Mouse (Mus musculus) midbrain, embryonic 16.5 days (tissue): ENCODE measurements around the gene Map4. TPM values are rescaled to one million over a fixed set of nuclear protein-coding genes. Genes with fewer than 3 reads are reported as not detected.
"Not testable (repeated sequence)": the region's sequence is repeated elsewhere in the genome, so short reads cannot be mapped to it uniquely, and the experiment has no call there.

Source experiments
- ATAC-seq: fragments of 200-750 bp; cut with Nextera tagmentation; 2 replicates; pipeline ENCODE4 v1.8.0; 2017; ENCODE audit warnings: moderate TSS enrichment
- H3K27ac ChIP-seq: fragments of 300-500 bp; sonication (generic); 2 replicates; pipeline ENCODE4 v1.5.1; 2014; ENCODE audit warnings: mild to moderate bottlenecking, low read length, mixed read lengths
- H3K27me3 ChIP-seq: fragments of 300-500 bp; sonication (generic); 2 replicates; pipeline ENCODE4 v1.6.1; 2014; ENCODE audit warnings: low read depth, low read length, mixed read lengths; ENCODE audit not compliant: control insufficient read depth, insufficient read depth
- H3K36me3 ChIP-seq: fragments of 300-500 bp; sonication (generic); 2 replicates; pipeline ENCODE4 v1.6.1; 2014; ENCODE audit warnings: mild to moderate bottlenecking, low read length, moderate library complexity, mixed read lengths; ENCODE audit not compliant: control insufficient read depth, insufficient read depth
- H3K4me1 ChIP-seq: fragments of 300-500 bp; sonication (generic); 2 replicates; pipeline ENCODE4 v1.6.1; 2014; ENCODE audit warnings: mild to moderate bottlenecking, low read length, mixed read lengths; ENCODE audit not compliant: control insufficient read depth, insufficient read depth
- H3K4me2 ChIP-seq: fragments of 300-500 bp; sonication (generic); 2 replicates; pipeline ENCODE4 v1.6.1; 2014; ENCODE audit warnings: mild to moderate bottlenecking, low read length, mixed read lengths
- H3K4me3 ChIP-seq: fragments of 300-500 bp; sonication (generic); 2 replicates; pipeline ENCODE4 v1.5.1; 2014; ENCODE audit warnings: low read depth, mild to moderate bottlenecking, low read length, moderate library complexity, mixed read lengths
- H3K9ac ChIP-seq: fragments of 300-500 bp; sonication (generic); 2 replicates; pipeline ENCODE4 v1.6.1; 2014; ENCODE audit warnings: low read depth, low read length, mixed read lengths
- H3K9me3 ChIP-seq: fragments of 300-500 bp; sonication (generic); replicated peaks from 2 replicates; pipeline ENCODE4 v1.6.1; 2014; ENCODE audit warnings: mild to moderate bottlenecking, low read length, mixed read lengths; ENCODE audit not compliant: control insufficient read depth, poor library complexity, severe bottlenecking
- WGBS: fragments of 180-500 bp; shearing (Covaris S2); extraction: QIAGEN DNeasy Blood & Tissue Kit; methylation state at CpG from one replicate; pipeline ENCODE4 v1.1.7; 2014; 5-methylcytosine and 5-hydroxymethylcytosine counted together
- polyA plus RNA-seq: library from polyadenylated mRNA; unstranded; fragments of >200 nt; fragmentation: Nextera tagmentation; extraction: Ambion mirVana; gene quantifications from 2 replicates; pipeline ENCODE4 v1.2.1, GENCODE M21; 2015

Gene Map4
- polyA plus RNA-seq, 1 experiment from 2014 or later: 213 TPM

- peaks cover 6% of the 10 kb centered on the region for H3K4me1 ChIP-seq
- no peak overlapping the region for H3K4me3 ChIP-seq
- H3K4me2 ChIP-seq: no peak overlapping the region
- H3K36me3 ChIP-seq: no peaks in the 10 kb centered on the region
- no peak overlapping the region for H3K9ac ChIP-seq
- ATAC-seq: no peak
- no peaks in the 10 kb centered on the region for H3K9me3 ChIP-seq
- H3K27me3 ChIP-seq: no peaks in the 10 kb centered on the region
- H3K27ac ChIP-seq: no peak overlapping the region
Measured at GRCm38 (mm10) chr9:109964761-109965160, 33.5 kb downstream of the Map4 start.

GRCm38 (mm10) chr9:109968351-109969116, 37.3 kb downstream of the Map4 start:
- Histone ChIP-seq H3K27me3 (no peaks in the 10 kb centered on the region), H3K27ac (no peak overlapping the region)

GRCm38 (mm10) chr9:109969181-109969580, 37.9 kb downstream of the Map4 start:
- no peaks in the 10 kb centered on the region for H3K27me3 ChIP-seq
- H3K9me3 ChIP-seq: no peaks in the 10 kb centered on the region
- no peak overlapping the region for H3K9ac ChIP-seq
- peaks cover 7% of the 10 kb centered on the region for H3K4me1 ChIP-seq
- H3K4me2 ChIP-seq: no peak overlapping the region
- H3K36me3 ChIP-seq: no peaks in the 10 kb centered on the region
- 66% methylated on average over 3 of the region's 3 CpGs for WGBS
- ATAC-seq: no peak
- H3K27ac ChIP-seq: no peak overlapping the region
- H3K4me3 ChIP-seq: no peak overlapping the region

More at GRCm38 (mm10) chr9:109968351-109969116, 37.3 kb downstream of the Map4 start:
- ATAC-seq: no peak
- H3K9ac ChIP-seq: no peak overlapping the region
- H3K36me3 ChIP-seq: no peaks in the 10 kb centered on the region
- no peak overlapping the region for H3K4me2 ChIP-seq
- no peak overlapping the region for H3K4me3 ChIP-seq
- H3K9me3 ChIP-seq: no peaks in the 10 kb centered on the region
- 66% methylated on average over 4 of the region's 4 CpGs for WGBS
- peaks cover 7% of the 10 kb centered on the region for H3K4me1 ChIP-seq

- Histone ChIP-seq H3K4me2 (no peak overlapping the region), H3K4me1 (peaks cover 7% of the 10 kb centered on the region), H3K4me3 (no peak overlapping the region), H3K36me3 (no peaks in the 10 kb centered on the region), H3K27me3 (no peaks in the 10 kb centered on the region), H3K9me3 (no peaks in the 10 kb centered on the region), H3K27ac (no peak overlapping the region), H3K9ac (no peak overlapping the region)
- WGBS: 96% methylated on average over 4 of the region's 4 CpGs
- ATAC-seq: no peak
Measured at GRCm38 (mm10) chr9:109969792-109970336, 38.6 kb downstream of the Map4 start.

GRCm38 (mm10) chr9:109971711-109972110, 40.5 kb downstream of the Map4 start:
- H3K9me3 ChIP-seq, H3K4me3 ChIP-seq, ATAC-seq, H3K4me2 ChIP-seq, H3K9ac ChIP-seq, H3K27ac ChIP-seq, H3K27me3 ChIP-seq, H3K36me3 ChIP-seq, H3K4me1 ChIP-seq: not testable (repeated sequence)
- over 99% methylated on average over 5 of the region's 5 CpGs for WGBS

GRCm38 (mm10) chr9:109980223-109980622, 49.0 kb downstream of the Map4 start:
- not testable (repeated sequence) for H3K9me3 ChIP-seq, H3K4me3 ChIP-seq, H3K4me1 ChIP-seq, H3K9ac ChIP-seq, H3K4me2 ChIP-seq, ATAC-seq, H3K36me3 ChIP-seq, H3K27me3 ChIP-seq, H3K27ac ChIP-seq
- WGBS: 98% methylated on average over 4 of the region's 4 CpGs

- Histone ChIP-seq H3K9ac (no peak overlapping the region), H3K27ac (no peak overlapping the region), H3K4me1 (0 out of 2 replicates have a peak, but pooled peaks cover 2% of the 10 kb centered on the region), H3K4me3 (no peak overlapping the region), H3K4me2 (no peak overlapping the region), H3K9me3 (no peaks in the 10 kb centered on the region), H3K27me3 (no peaks in the 10 kb centered on the region), H3K36me3 (no peaks in the 10 kb centered on the region)
- peak; percentile 71; the same call in 1 of the 2 replicates for ATAC-seq
- 22% methylated on average over 4 of the region's 4 CpGs for WGBS
Measured at GRCm38 (mm10) chr9:109985416-109985815, 54.2 kb downstream of the Map4 start.

- no peak for ATAC-seq
- Histone ChIP-seq H3K9me3 (no peaks in the 10 kb centered on the region), H3K4me1 (0 out of 2 replicates have a peak, but pooled peaks cover 2% of the 10 kb centered on the region), H3K27ac (no peak overlapping the region), H3K27me3 (no peaks in the 10 kb centered on the region), H3K9ac (no peak overlapping the region), H3K4me2 (no peak overlapping the region), H3K36me3 (no peaks in the 10 kb centered on the region), H3K4me3 (no peak overlapping the region)
- WGBS: 94% methylated on average over 1 of the region's 1 CpGs
Measured at GRCm38 (mm10) chr9:109989084-109989483, 57.8 kb downstream of the Map4 start.

- H3K9ac ChIP-seq: no peak overlapping the region
- no peak for ATAC-seq
- no peaks in the 10 kb centered on the region for H3K36me3 ChIP-seq
- H3K4me2 ChIP-seq: no peak overlapping the region
- no peaks in the 10 kb centered on the region for H3K27me3 ChIP-seq
- H3K4me3 ChIP-seq: no peak overlapping the region
- no peak overlapping the region for H3K27ac ChIP-seq
- no peaks in the 10 kb centered on the region for H3K9me3 ChIP-seq
- 77% methylated on average over 4 of the region's 4 CpGs for WGBS
- no peaks in the 10 kb centered on the region; the same call in 1 of the 2 replicates for H3K4me1 ChIP-seq
Measured at GRCm38 (mm10) chr9:109997441-109997840, 66.2 kb downstream of the Map4 start.
